Mouse (Mus musculus): ENCODE results near the gene Actl11.

DNA sequence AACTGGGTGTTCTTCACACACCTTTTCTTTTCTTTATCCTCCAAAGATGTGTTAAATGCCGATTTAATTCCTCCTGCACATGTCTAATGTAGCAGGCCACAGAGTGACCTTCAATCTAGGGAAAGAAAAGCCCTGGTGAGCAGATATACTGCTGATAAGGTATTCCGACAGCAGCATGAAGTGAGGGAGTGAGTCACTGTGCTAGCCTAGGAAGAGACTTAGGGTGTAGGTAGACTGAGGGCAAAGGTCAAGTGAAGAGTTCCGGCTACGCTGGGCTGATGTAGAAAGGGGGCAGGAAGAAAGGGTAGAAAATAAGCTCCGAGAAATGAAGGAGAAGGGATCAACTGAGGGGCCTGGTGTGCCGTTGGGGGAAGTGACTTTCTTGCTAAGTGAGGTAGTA lies 38.0 kb upstream of the Actl11 start:
- no peak for TF ChIP-seq CTCF (IDR thresholded peaks at IDR 0.05; ENCODE audit: low read depth, low read length)
- no peak for TF ChIP-seq POLR2A (IDR thresholded peaks at IDR 0.05; ENCODE audit: borderline replicate concordance, low read depth, low read length)
